Mouse (Mus musculus): Measurements from ENCODE around the gene Atp1a1. TPM values are rescaled to one million over a fixed set of nuclear protein-coding genes. Genes with fewer than 3 reads are reported as not detected.

Gene Atp1a1
- polyA plus RNA-seq, 1 experiment from 2014 or later, result 50.9 TPM

DNA sequence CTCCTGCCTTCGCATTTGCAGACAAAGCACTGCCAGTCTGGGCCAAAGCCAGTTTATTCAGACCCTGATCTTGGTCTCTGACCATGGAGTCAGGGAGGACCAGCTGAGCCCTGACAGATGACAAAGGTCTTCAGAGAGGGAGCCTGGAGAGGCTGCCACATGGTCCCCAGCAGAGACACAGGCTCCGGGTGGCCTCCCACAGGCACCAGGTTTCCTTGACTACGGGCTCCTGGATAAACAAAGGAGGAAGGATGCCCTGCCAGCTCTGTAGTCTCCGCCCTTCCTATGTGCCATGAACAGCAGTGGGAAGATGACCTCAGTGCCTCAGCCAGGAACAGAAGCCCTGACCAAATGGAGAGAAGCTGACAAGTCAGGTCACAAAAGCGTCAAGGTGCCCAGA, 27.1 kb downstream of the Atp1a1 start:
- Histone ChIP-seq H3K9me3 (no peaks in the 10 kb centered on the region), H3K4me3 (no peak overlapping the region), H3K9ac (replicated peaks) (no peak overlapping the region), H3K27me3 (peaks cover 8% of the 10 kb centered on the region; the same call in 1 of the 2 replicates), H3K4me1 (peaks cover 14% of the 10 kb centered on the region), H3K36me3 (peaks cover 74% of the 10 kb centered on the region), H3K4me2 (replicated peaks) (no peak overlapping the region), H3K27ac (replicated peaks) (peak overlapping the region; percentile 43)
- peak; percentile 63 for ATAC-seq (ENCODE audit: low FRiP score, low read depth)
- WGBS, result 54% methylated on average over 5 of the region's 5 CpGs

DNA sequence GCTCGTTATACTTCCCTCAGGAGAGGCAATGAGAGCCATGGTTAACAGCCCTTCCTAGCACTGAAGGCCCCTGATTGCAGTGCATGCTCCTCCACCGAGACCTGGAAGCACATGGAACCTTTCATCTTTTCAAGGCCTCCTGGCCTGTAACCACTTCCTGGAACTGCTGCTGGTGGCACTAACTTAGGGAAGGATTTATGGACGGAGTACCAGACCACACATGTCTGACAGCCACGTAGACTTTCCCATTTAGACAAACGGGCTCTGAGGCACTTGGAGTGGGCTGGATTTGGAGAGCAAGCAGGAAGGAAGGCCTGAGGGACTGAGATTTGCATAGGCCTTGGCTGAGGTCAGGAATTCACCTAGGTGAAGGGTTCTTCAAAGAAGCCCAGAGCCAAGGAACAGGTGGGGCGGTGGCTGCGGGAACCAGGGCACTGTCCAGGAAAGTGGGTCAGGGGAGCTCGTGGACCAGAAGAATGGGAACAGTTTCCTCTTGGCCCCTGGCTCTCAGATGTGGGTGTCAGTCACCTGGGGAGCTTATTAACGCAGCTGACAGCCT, 28.9 kb downstream of the Atp1a1 start:
- H3K27ac ChIP-seq (replicated peaks), result peak overlapping the region; percentile 27; the same call in 1 of the 2 replicates

DNA sequence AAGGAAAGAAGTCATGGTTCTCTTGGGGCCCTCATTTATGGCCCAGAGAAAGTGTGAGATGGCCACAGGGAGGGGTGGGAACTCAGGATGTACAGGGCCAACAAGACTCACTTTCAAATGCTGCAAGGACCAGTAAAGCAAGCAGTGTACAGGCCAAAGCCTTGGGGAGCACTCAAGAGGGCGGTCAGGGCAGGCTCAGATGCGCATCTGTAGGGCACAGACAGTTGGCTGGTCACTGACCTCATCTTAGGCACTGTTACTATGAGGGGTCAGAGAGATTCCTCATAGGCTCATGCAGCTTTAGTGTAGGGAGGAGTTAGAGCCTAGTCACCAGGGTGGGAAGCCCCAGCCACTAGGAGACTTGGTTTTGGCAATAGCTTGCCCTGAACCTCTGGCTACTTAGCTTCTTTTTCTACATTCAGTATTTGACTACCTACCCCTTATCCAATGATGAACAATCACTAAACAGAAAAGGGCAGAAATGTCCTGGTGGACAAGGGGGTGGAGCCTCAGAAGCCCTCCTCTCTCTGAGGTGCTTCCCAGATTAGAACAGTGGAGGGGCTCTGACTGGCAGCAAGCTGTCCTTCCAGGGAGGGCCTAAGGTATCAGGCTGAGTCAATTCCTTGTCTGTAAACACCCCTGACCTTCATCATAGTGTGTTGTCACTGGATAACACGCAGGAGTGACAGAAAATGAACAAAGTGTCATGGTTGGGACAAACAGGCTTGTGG, 29.9 kb downstream of the Atp1a1 start:
- no peak overlapping the region for H3K4me2 ChIP-seq (replicated peaks)
- H3K9ac ChIP-seq (replicated peaks), result no peak overlapping the region
- no peak overlapping the region for H3K4me3 ChIP-seq
- WGBS, result 89% methylated on average over 3 of the region's 3 CpGs
- H3K27me3 ChIP-seq, result peaks cover 13% of the 10 kb centered on the region; the same call in 1 of the 2 replicates
- peaks cover 31% of the 10 kb centered on the region for H3K4me1 ChIP-seq
- peaks cover 6% of the 10 kb centered on the region; the same call in 1 of the 2 replicates for H3K9me3 ChIP-seq
- H3K36me3 ChIP-seq, result peaks cover 49% of the 10 kb centered on the region
- ATAC-seq (ENCODE audit: low FRiP score, low read depth), result no peak
- H3K27ac ChIP-seq (replicated peaks), result no peak overlapping the region

More for the DNA sequence above, 28.9 kb downstream of the Atp1a1 start:
- ATAC-seq (ENCODE audit: low FRiP score, low read depth), result no peak
- Histone ChIP-seq H3K4me2 (replicated peaks) (no peak overlapping the region), H3K4me1 (peaks cover 31% of the 10 kb centered on the region), H3K27me3 (peaks cover 12% of the 10 kb centered on the region; the same call in 1 of the 2 replicates), H3K9me3 (peaks cover under 1% of the 10 kb centered on the region; the same call in 1 of the 2 replicates), H3K4me3 (no peak overlapping the region), H3K9ac (replicated peaks) (no peak overlapping the region), H3K36me3 (peaks cover 57% of the 10 kb centered on the region)
- WGBS, result 86% methylated on average over 9 of the region's 9 CpGs

DNA sequence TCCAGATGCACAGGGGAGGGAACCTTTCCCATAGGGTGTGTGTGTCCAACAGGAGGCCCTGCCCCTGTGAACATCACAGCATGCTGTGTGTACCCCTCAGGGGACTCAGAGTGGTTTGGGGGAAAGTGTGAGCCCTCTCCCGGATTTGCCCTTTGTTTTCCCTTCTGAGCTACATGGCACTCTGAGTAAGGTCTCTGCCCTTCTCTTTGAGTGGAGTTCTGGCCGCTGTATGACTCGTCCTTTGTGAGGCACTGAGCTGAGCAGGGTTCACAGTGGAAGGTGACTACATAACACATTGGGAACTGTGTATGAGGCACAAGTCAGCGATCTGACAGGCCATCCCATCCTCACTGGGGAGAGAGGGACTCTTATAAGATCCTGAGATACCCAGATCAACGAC, 31.5 kb downstream of the Atp1a1 start:
- H3K27me3 ChIP-seq, result peaks cover 18% of the 10 kb centered on the region; the same call in 1 of the 2 replicates
- WGBS, result 57% methylated on average over 5 of the region's 5 CpGs
- no peak overlapping the region for H3K4me2 ChIP-seq (replicated peaks)
- peaks cover 32% of the 10 kb centered on the region for H3K36me3 ChIP-seq
- no peak for ATAC-seq (ENCODE audit: low FRiP score, low read depth)
- H3K4me3 ChIP-seq, result no peak overlapping the region
- peaks cover 29% of the 10 kb centered on the region for H3K4me1 ChIP-seq
- peaks cover 6% of the 10 kb centered on the region; the same call in 1 of the 2 replicates for H3K9me3 ChIP-seq
- no peak overlapping the region for H3K27ac ChIP-seq (replicated peaks)
- H3K9ac ChIP-seq (replicated peaks), result no peak overlapping the region

DNA sequence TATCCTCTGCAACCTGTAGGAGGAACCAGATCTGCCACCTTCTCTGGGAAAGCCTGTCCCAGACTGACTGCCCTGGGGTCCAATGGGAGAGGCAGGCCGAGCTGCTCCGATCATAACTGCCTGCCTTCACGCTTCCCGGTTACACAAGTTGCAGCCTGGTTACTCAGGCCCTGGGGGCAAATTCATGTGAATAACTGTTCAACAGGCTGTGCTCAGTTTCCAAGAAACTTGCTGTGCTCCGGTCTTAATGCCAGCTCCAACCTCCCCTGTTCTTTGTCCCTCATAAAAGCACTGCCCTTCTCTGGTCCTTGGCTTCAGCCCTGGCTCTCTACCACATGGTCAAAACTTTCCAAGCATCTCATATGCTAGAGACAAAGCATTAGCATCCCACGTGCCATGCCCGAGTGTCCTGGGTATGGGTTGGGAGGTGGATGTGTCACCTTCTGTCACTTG, 32.3 kb downstream of the Atp1a1 start:
- peaks cover 6% of the 10 kb centered on the region; the same call in 1 of the 2 replicates for H3K9me3 ChIP-seq
- H3K4me2 ChIP-seq (replicated peaks), result no peak overlapping the region
- peak overlapping the region; percentile 60 for H3K27ac ChIP-seq (replicated peaks)
- H3K9ac ChIP-seq (replicated peaks), result no peak overlapping the region
- WGBS, result 45% methylated on average over 7 of the region's 7 CpGs
- H3K27me3 ChIP-seq, result peaks cover 23% of the 10 kb centered on the region
- H3K36me3 ChIP-seq, result peaks cover 24% of the 10 kb centered on the region
- peak; percentile 69; the same call in 1 of the 2 replicates for ATAC-seq (ENCODE audit: low FRiP score, low read depth)
- peaks cover 21% of the 10 kb centered on the region for H3K4me1 ChIP-seq
- H3K4me3 ChIP-seq, result no peak overlapping the region

DNA sequence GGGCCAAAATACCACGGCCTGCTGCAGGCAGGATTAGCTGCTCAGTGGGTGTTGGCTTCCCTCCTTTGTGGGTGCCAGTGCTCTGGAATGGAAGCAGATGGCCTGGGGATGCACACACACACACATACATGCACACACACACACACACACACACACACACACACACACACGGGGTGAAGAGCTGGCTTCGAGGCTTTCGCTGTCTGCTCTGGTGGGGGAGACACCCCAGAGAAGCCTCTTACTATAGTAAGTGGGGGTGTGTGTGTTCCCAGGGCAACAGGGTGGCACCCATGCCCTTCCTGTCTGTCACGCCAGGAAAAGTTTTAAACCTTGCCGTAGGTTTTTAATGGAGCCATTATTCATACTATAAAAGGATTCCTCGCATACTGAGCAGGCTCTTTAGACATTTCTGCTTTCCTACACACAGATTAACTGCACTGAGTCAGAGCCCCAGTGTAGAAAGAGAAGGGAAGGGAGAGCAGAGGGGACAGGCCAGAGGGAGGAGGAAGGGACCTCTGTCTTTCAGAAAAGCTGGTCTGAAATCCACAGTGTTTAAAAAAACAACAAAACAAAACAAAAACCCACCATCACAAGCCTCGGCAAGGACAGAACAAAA, 32.9 kb downstream of the Atp1a1 start:
- H3K27ac ChIP-seq (replicated peaks), result peak overlapping the region; percentile 60
- ATAC-seq (ENCODE audit: low FRiP score, low read depth), result peak; percentile 75
- peaks cover 18% of the 10 kb centered on the region for H3K4me1 ChIP-seq
- H3K27me3 ChIP-seq, result peaks cover 23% of the 10 kb centered on the region
- 0 out of 2 replicates have a peak overlapping the region, but pooled peaks have one; percentile 5 for H3K4me2 ChIP-seq (replicated peaks)
- no peak overlapping the region for H3K4me3 ChIP-seq
- WGBS, result 21% methylated on average over 8 of the region's 8 CpGs
- H3K36me3 ChIP-seq, result peaks cover 19% of the 10 kb centered on the region
- H3K9ac ChIP-seq (replicated peaks), result no peak overlapping the region
- peaks cover 6% of the 10 kb centered on the region; the same call in 1 of the 2 replicates for H3K9me3 ChIP-seq

DNA sequence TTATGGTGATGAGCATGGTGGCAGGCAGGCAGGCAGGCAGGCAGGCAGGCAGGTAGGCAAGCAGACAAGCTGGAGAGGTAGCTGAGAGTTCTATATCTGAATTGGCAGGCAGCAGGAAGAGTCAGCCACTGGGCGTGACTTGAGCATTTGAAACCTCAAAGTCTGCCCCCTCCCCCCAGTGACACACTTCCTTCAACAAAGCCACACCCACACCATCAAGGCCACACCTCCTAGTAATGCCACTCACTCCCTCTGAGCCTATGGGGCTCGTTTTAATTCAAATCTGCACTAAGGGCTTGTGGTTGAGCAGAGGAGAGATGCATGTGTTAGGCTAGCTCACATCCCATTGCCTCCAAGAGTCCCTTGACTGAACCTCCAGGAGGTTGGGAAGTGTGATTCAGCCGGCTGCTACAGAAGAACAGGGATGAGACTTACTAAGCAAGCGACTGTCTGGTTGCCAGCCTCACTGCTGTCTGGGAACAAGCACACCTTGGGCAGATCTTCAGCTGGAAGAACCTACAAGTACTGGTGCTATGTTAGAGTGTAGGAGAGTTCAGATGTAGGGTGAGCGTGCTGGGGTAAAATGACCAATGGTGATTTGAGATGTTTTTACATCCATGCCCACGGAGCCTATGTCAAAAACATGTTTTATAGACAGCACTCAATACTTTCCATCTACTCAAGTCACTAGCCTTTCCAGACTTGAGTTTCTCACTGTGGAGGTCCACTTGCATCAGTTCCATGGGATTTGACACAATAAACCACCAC, 33.6 kb downstream of the Atp1a1 start:
- no peak overlapping the region for H3K4me3 ChIP-seq
- peaks cover 18% of the 10 kb centered on the region for H3K4me1 ChIP-seq
- peak overlapping the region; percentile 60; the same call in 1 of the 2 replicates for H3K27ac ChIP-seq (replicated peaks)
- WGBS, result 79% methylated on average over 6 of the region's 6 CpGs
- 0 out of 2 replicates have a peak overlapping the region, but pooled peaks have one; percentile 5 for H3K4me2 ChIP-seq (replicated peaks)
- no peak overlapping the region for H3K9ac ChIP-seq (replicated peaks)
- no peak; the same call in 1 of the 2 replicates for ATAC-seq (ENCODE audit: low FRiP score, low read depth)
- peaks cover 12% of the 10 kb centered on the region for H3K36me3 ChIP-seq
- H3K27me3 ChIP-seq, result peaks cover 28% of the 10 kb centered on the region
- peaks cover 6% of the 10 kb centered on the region; the same call in 1 of the 2 replicates for H3K9me3 ChIP-seq

DNA sequence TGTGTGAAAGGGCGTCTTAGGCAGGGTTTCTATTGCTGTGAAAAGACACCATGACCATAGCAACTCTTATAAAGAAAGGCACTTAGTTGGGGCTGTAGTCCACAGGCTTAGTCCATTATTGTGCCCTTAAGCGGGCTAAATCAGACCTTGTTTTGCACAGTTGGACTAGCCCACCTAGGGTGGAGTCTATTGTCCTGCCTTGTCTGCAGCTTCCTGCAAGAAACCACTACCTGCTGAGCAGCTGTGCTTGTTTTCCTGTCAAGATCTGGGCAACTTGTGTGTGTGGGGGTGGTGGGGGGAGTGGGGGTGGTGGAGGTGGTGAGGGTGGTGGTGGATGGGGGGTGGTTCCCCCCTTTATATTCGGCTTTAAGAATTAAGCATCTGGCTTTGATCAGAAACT, 34.2 kb downstream of the Atp1a1 start:
- peaks cover 6% of the 10 kb centered on the region; the same call in 1 of the 2 replicates for H3K9me3 ChIP-seq
- ATAC-seq (ENCODE audit: low FRiP score, low read depth), result no peak
- H3K27ac ChIP-seq (replicated peaks), result no peak overlapping the region
- no peak overlapping the region for H3K9ac ChIP-seq (replicated peaks)
- H3K27me3 ChIP-seq, result peaks cover 29% of the 10 kb centered on the region
- no peak overlapping the region for H3K4me3 ChIP-seq
- H3K4me1 ChIP-seq, result peaks cover 18% of the 10 kb centered on the region
- H3K4me2 ChIP-seq (replicated peaks), result no peak overlapping the region
- peaks cover 5% of the 10 kb centered on the region; the same call in 1 of the 2 replicates for H3K36me3 ChIP-seq
- 72% methylated on average over 3 of the region's 3 CpGs for WGBS

DNA sequence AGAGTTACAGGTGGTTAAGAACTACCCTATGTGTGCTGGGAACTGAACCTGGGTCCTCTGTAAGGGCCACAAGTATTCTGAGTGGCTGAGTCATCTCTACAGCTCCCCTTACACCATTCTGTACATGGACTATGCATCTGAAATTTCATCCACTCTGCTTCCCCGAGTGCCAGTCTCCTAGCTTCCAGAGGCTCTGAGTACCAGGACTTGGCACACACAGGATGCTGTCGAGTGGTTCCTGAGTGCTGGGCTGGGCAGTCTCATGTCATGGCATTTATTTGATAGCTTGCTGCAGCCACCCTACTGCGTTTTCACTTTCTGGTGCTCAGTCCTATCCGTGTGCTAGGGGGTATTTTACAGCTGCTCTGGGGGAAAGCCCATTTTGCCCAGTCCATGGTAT, 35.9 kb downstream of the Atp1a1 start:
- H3K27me3 ChIP-seq, result peaks cover 30% of the 10 kb centered on the region
- WGBS, result 95% methylated on average over 4 of the region's 4 CpGs
- H3K4me1 ChIP-seq, result peaks cover 18% of the 10 kb centered on the region
- no peak overlapping the region for H3K4me2 ChIP-seq (replicated peaks)
- no peak overlapping the region for H3K27ac ChIP-seq (replicated peaks)
- no peak for ATAC-seq (ENCODE audit: low FRiP score, low read depth)
- H3K9me3 ChIP-seq, result peaks cover 6% of the 10 kb centered on the region; the same call in 1 of the 2 replicates
- H3K4me3 ChIP-seq, result no peak overlapping the region
- no peak overlapping the region for H3K9ac ChIP-seq (replicated peaks)
- H3K36me3 ChIP-seq, result no peaks in the 10 kb centered on the region

DNA sequence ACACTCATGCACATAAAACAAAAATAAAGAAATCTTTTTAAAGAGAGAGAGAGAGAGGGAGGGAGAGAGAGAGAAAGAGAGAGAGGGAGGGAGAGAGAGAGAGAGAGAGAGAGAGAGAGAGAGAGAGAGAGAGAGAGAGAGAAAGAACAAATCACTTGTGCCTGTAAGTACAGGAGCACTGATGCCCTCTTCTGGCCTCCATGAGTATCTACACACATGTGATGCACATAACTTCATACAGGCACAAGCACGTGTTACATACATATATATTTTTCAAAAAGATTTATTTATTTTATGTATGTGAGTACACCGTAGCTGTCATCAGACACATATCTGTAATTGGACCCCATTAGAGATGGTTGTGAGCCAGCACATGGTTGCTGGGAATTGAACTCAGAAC, 40.5 kb downstream of the Atp1a1 start:
- WGBS, result 100% methylated on average over 2 of the region's 2 CpGs
- H3K4me2 ChIP-seq (replicated peaks), result no peak overlapping the region
- peaks cover 28% of the 10 kb centered on the region for H3K27me3 ChIP-seq
- H3K36me3 ChIP-seq, result no peaks in the 10 kb centered on the region
- no peak for ATAC-seq (ENCODE audit: low FRiP score, low read depth)
- no peaks in the 10 kb centered on the region for H3K9me3 ChIP-seq
- peaks cover 32% of the 10 kb centered on the region for H3K4me1 ChIP-seq
- no peak overlapping the region for H3K4me3 ChIP-seq
- H3K9ac ChIP-seq (replicated peaks), result no peak overlapping the region
- H3K27ac ChIP-seq (replicated peaks), result no peak overlapping the region

DNA sequence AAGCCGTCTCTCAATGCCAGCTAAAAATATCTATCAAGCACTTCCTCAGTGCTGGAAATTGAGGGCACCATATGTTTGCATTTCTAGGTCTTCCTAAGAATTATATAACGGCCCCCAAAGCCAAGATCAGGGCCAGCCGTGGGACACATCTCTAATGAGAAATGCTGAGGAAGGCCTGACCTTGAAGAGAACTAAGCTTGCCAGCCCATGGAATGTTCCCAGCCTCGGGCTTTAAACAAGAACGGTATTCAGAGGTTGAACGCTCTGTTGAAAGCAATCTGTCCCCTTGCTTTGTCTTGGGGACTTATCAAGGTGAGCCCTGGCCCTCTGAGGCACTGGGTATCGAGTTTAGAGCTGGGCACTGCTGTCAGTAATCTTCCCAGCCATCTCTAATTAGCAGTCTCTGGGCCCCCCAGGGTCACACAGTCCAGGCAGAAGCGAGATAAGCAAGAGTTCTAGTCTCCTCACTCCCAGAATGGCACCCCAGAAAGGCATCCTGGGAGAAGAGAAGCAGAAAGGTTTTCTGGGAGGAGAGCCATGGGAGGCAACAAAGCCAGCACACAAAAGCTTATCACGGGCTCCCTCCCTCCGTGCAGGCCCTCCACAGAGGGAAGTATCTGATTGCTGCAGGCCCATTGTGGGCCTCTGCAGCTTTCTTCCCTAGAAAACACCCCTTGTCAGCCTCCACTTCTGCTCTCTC, 41.8 kb downstream of the Atp1a1 start:
- no peak; the same call in 1 of the 2 replicates for ATAC-seq (ENCODE audit: low FRiP score, low read depth)
- Histone ChIP-seq H3K36me3 (no peaks in the 10 kb centered on the region), H3K27me3 (peaks cover 32% of the 10 kb centered on the region), H3K4me1 (peaks cover 32% of the 10 kb centered on the region), H3K4me3 (no peak overlapping the region), H3K9me3 (no peaks in the 10 kb centered on the region), H3K9ac (replicated peaks) (no peak overlapping the region), H3K4me2 (replicated peaks) (no peak overlapping the region), H3K27ac (replicated peaks) (peak overlapping the region; percentile 25; the same call in 1 of the 2 replicates)
- WGBS, result 28% methylated on average over 10 of the region's 10 CpGs

Measured in midbrain, embryonic 12.5 days (tissue).